Mouse (Mus musculus): Measurements from ENCODE around the gene Dnajb6. TPM values are rescaled to one million over a fixed set of nuclear protein-coding genes. Genes with fewer than 3 reads are reported as not detected.
"Not testable (repeated sequence)": the region's sequence is repeated elsewhere in the genome, so short reads cannot be mapped to it uniquely, and the experiment has no call there.

Dnajb6 gene
- polyA plus RNA-seq, 1 experiment from 2014 or later: 329 TPM

DNA sequence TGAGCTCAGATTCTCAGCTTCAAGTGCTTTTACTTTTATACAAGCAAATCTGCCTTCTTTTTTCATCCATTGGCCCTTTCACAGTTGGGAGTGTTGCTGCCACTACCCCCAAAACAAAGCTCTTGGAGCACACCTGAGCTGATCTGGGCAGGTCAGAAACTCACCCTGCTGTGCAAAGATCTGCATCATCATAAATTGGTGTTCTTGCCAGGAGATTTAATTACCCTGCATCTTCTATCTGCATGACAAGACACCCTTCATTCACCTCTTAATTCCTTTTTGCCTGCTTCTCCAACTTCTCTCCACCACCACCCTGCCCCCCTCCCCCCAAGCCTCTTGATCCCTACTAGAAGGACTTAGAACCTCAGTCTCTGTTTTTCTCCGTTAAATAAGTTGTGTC, 14.3 kb upstream of the Dnajb6 start:
- no peaks in the 10 kb centered on the region for H3K4me1 ChIP-seq (replicated peaks; ENCODE audit: control insufficient read depth, insufficient read depth, low read length)
- H3K27me3 ChIP-seq (replicated peaks; ENCODE audit: control insufficient read depth, insufficient read depth, low read length): no peaks in the 10 kb centered on the region
- ATAC-seq: no peak
- 19% methylated on average over 1 of the region's 1 CpGs for WGBS
- no peak overlapping the region for H3K4me2 ChIP-seq (ENCODE audit: low read length)
- no peak overlapping the region for H3K27ac ChIP-seq (ENCODE audit: low read length)
- H3K36me3 ChIP-seq (ENCODE audit: control insufficient read depth, insufficient read depth): no peaks in the 10 kb centered on the region
- H3K4me3 ChIP-seq (replicated peaks; ENCODE audit: low read length): no peak overlapping the region
- no peaks in the 10 kb centered on the region for H3K9me3 ChIP-seq (ENCODE audit: control insufficient read depth, low read length)
- no peak overlapping the region for H3K9ac ChIP-seq (replicated peaks; ENCODE audit: low read depth, low read length)

DNA sequence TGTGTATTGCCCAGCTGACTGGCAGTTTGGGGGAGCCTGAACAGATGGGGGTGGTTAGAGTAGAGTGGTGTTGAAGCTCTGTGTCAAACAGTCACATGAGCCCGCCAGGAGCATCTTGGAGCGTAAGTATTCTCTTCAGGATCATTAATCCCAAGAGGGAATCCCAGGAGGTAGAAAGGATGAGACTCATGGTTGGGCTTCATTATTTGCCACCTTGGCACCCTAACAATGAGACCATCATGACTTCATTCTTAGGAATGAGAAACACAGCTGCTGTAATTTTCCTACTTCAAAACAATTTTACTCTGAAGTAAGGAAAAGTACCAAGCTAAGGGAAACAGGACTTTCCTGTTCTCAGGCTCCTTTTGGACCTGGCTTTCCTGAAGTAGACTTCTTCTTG, 10.1 kb upstream of the Dnajb6 start:
- no peak overlapping the region for H3K9ac ChIP-seq (replicated peaks; ENCODE audit: low read depth, low read length)
- H3K27me3 ChIP-seq (replicated peaks; ENCODE audit: control insufficient read depth, insufficient read depth, low read length): no peaks in the 10 kb centered on the region
- H3K4me1 ChIP-seq (replicated peaks; ENCODE audit: control insufficient read depth, insufficient read depth, low read length): no peaks in the 10 kb centered on the region
- H3K4me3 ChIP-seq (replicated peaks; ENCODE audit: low read length): no peak overlapping the region
- WGBS: 76% methylated on average over 2 of the region's 2 CpGs
- no peak overlapping the region for H3K4me2 ChIP-seq (ENCODE audit: low read length)
- no peaks in the 10 kb centered on the region for H3K9me3 ChIP-seq (ENCODE audit: control insufficient read depth, low read length)
- H3K27ac ChIP-seq (ENCODE audit: low read length): no peak overlapping the region
- no peaks in the 10 kb centered on the region for H3K36me3 ChIP-seq (ENCODE audit: control insufficient read depth, insufficient read depth)
- ATAC-seq: no peak

DNA sequence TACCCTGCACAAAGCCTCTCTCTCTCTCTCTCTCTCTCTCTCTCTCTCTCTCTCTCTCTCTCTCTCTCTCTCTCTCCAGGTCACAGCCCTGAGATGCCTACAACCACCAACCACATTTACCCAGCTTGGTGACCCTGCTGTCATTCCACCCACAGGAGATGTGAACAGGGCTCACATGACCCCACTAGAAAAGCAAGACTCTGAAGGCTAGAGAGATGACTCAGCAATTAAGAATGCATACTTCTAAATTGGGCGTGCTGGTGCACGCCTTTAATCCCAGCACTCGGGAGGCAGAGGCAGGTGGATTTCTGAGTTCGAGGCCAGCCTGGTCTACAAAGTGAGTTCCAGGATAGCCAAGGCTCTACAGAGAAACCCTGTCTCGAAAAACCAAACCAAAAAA, 9.4 kb upstream of the Dnajb6 start:
- H3K4me3 ChIP-seq (replicated peaks; ENCODE audit: low read length); H3K4me2 ChIP-seq (ENCODE audit: low read length); H3K9ac ChIP-seq (replicated peaks; ENCODE audit: low read depth, low read length); H3K36me3 ChIP-seq (ENCODE audit: control insufficient read depth, insufficient read depth); H3K27ac ChIP-seq (ENCODE audit: low read length); ATAC-seq; H3K4me1 ChIP-seq (replicated peaks; ENCODE audit: control insufficient read depth, insufficient read depth, low read length); H3K27me3 ChIP-seq (replicated peaks; ENCODE audit: control insufficient read depth, insufficient read depth, low read length); H3K9me3 ChIP-seq (ENCODE audit: control insufficient read depth, low read length): not testable (repeated sequence)
- 86% methylated on average over 5 of the region's 5 CpGs for WGBS

DNA sequence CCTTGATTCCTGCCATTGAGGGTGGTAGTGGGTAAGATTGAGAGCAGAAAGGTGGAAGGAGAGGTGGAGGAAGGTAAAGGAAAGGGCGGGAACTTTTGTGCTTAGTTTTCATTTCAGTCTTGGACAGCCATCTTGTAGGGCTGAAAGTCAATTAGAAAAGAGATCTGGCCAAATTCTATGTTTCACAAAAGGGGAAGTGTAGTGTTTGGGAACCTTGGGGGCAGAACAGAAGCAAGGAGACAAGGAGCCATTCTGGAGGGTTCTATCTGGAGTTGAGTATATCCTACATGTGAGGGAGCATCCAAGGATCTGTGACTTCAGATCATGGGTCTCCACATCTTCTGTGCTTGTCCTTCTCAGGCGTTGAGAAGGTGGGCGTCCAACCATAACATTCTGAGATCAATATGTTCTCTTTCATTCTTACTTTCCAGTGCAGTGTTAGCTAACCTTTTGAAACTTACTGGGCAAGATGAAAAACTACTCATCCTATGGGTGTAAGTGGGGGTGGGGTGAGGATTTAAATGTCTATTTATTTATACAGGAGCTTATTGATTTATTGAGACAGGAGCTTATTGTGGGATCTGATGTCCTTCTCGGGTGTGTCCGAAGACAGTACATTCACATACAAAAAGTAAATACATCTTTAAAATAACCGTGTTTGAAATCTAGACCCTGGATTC, 517 bp upstream of the Dnajb6 start:
- Histone ChIP-seq H3K36me3 (ENCODE audit: control insufficient read depth, insufficient read depth) (no peaks in the 10 kb centered on the region), H3K4me2 (ENCODE audit: low read length) (peak overlapping the region; percentile 76), H3K9ac (replicated peaks; ENCODE audit: low read depth, low read length) (peak overlapping the region; percentile 93), H3K27ac (ENCODE audit: low read length) (peak overlapping the region; percentile 98), H3K27me3 (replicated peaks; ENCODE audit: control insufficient read depth, insufficient read depth, low read length) (no peaks in the 10 kb centered on the region), H3K4me1 (replicated peaks; ENCODE audit: control insufficient read depth, insufficient read depth, low read length) (peaks cover 21% of the 10 kb centered on the region), H3K4me3 (replicated peaks; ENCODE audit: low read length) (peak overlapping the region; percentile 100), H3K9me3 (ENCODE audit: control insufficient read depth, low read length) (no peaks in the 10 kb centered on the region)
- no peak for ATAC-seq
- 57% methylated on average over 6 of the region's 6 CpGs for WGBS

DNA sequence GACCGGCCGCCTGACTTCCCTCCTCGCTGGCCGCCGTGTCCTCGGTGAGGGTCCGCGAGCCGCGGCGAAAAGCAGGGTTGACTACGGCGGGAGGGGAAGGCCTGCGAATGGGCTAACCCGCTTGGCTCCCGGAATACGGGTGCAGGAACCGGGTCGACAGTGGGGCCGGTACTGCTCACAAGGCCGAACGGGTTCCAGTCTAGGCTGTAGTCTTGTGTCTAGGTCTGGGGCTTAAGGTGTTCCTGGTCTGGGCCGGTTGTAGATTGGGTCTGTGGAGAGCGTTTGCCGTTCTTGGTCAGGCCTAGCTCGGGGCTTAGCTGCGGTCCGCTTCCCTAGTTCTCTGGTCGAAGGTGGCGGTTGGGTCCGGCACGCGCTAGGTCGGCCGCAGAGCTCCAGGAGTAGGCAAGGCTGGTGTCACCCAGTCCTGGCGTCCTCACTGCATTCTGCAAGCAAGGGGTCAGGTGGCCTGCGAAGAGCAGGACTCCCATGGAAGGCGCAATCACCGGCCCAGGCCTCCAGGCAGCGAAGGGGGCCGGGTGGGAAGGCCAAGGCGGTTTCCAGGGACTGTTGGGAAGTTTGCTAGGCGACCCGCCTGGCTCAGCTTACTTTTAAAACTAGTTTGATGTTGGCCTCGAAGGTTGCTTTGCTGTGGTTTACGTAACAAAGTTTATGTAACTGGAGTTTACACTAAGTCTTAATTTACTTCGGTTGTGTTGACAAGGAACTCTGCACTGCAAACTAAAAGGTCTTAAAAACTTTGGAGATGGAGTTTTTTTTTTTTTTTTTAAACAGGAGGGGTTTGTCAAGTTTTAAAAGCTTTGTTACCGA, 799 bp downstream of the Dnajb6 start:
- Histone ChIP-seq H3K9me3 (ENCODE audit: control insufficient read depth, low read length) (no peaks in the 10 kb centered on the region), H3K4me1 (replicated peaks; ENCODE audit: control insufficient read depth, insufficient read depth, low read length) (peaks cover 21% of the 10 kb centered on the region), H3K27me3 (replicated peaks; ENCODE audit: control insufficient read depth, insufficient read depth, low read length) (no peaks in the 10 kb centered on the region), H3K4me3 (replicated peaks; ENCODE audit: low read length) (peak overlapping the region; percentile 100), H3K4me2 (ENCODE audit: low read length) (peak overlapping the region; percentile 92), H3K36me3 (ENCODE audit: control insufficient read depth, insufficient read depth) (no peaks in the 10 kb centered on the region), H3K9ac (replicated peaks; ENCODE audit: low read depth, low read length) (peak overlapping the region; percentile 93), H3K27ac (ENCODE audit: low read length) (peak overlapping the region; percentile 98)
- 2% methylated on average over 48 of the region's 48 CpGs for WGBS
- ATAC-seq: peak; percentile 72

DNA sequence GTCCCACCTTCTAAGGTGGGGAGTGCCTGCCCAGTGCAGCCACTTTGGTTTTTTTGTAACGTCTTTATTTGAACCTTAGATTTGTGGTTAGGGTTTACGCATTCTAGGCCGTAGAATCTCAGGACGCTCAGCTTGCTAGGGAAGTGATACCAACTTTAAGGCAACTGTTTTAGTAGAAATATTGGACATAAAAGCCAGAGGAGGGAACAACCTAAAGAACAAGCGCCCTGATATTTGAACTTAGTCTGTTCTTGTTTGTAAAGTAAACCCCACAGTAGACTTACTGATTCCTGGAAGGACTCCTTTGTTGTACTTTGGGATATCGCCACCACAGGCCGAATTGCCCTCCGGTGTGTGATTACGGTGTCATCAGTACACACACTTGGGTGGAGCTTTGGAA, 1.5 kb downstream of the Dnajb6 start:
- WGBS: 67% methylated on average over 9 of the region's 9 CpGs
- Histone ChIP-seq H3K4me1 (replicated peaks; ENCODE audit: control insufficient read depth, insufficient read depth, low read length) (peaks cover 21% of the 10 kb centered on the region), H3K36me3 (ENCODE audit: control insufficient read depth, insufficient read depth) (no peaks in the 10 kb centered on the region), H3K4me2 (ENCODE audit: low read length) (peak overlapping the region; percentile 92), H3K9ac (replicated peaks; ENCODE audit: low read depth, low read length) (no peak overlapping the region), H3K27me3 (replicated peaks; ENCODE audit: control insufficient read depth, insufficient read depth, low read length) (no peaks in the 10 kb centered on the region), H3K4me3 (replicated peaks; ENCODE audit: low read length) (peak overlapping the region; percentile 100), H3K9me3 (ENCODE audit: control insufficient read depth, low read length) (no peaks in the 10 kb centered on the region), H3K27ac (ENCODE audit: low read length) (no peak overlapping the region)
- ATAC-seq: no peak

DNA sequence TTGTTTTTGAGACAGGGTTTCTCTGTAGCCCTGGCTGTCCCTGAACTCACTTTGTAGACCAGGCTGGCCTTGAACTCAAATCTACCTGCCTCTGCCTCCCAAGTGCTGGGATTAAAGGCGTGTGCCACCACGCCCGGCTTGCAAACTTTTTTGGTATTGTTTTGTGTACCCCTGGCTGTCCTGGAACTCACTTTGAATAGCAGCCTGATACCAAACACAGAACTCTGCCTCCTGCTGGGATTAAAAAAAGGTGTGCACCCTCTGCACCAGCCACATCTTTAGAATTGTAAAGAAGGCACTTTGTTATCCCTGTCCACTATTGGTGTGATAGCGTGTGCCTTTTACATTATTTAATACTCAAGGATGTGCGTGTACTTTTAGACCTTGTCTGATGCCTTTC, 2.0 kb downstream of the Dnajb6 start:
- no peaks in the 10 kb centered on the region for H3K36me3 ChIP-seq (ENCODE audit: control insufficient read depth, insufficient read depth)
- peaks cover 21% of the 10 kb centered on the region for H3K4me1 ChIP-seq (replicated peaks; ENCODE audit: control insufficient read depth, insufficient read depth, low read length)
- no peaks in the 10 kb centered on the region for H3K27me3 ChIP-seq (replicated peaks; ENCODE audit: control insufficient read depth, insufficient read depth, low read length)
- no peak overlapping the region for H3K4me3 ChIP-seq (replicated peaks; ENCODE audit: low read length)
- no peaks in the 10 kb centered on the region for H3K9me3 ChIP-seq (ENCODE audit: control insufficient read depth, low read length)
- no peak overlapping the region for H3K27ac ChIP-seq (ENCODE audit: low read length)
- peak overlapping the region; percentile 92 for H3K4me2 ChIP-seq (ENCODE audit: low read length)
- ATAC-seq: no peak
- H3K9ac ChIP-seq (replicated peaks; ENCODE audit: low read depth, low read length): no peak overlapping the region
- 92% methylated on average over 5 of the region's 5 CpGs for WGBS

DNA sequence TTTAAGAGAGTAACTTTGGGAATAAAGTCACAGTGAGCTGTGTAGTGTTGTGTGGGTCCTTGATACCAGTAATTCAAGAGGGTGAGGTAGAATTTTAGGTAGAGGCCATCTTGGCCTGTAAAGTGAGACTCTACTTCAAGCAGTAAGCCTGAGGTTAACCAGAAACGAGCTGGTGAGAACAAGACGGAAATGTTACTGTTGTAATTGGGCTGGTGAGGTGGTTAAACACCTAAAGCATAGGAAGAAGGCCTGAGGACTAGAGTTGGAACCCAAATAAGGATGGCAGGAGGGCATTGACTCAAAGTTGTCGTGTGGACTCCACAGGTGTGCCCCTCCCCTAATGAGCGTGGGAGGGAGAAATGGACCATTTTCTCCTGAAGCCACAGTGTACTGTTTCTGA, 2.6 kb downstream of the Dnajb6 start:
- WGBS: 84% methylated on average over 4 of the region's 4 CpGs
- H3K36me3 ChIP-seq (ENCODE audit: control insufficient read depth, insufficient read depth): no peaks in the 10 kb centered on the region

DNA sequence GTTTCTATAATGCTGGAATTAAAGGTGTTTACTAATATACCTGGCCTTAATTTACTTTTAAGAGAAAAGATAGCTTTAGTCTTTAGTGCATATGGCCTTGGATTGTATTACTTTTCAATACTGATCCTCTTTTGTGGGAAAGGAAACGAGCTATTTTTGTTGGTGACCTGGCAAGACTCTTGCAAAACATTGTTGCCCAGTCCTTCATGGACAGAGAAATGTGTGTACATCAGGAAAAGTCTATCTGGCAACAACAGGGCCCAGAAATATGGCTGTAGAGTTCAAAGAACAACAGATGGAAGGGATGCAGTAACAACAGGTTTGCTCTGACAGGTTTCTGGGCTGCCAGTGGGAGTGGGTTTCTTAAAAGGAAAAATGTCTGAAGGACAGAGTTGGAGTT, 5.2 kb downstream of the Dnajb6 start:
- Histone ChIP-seq H3K9ac (replicated peaks; ENCODE audit: low read depth, low read length) (no peak overlapping the region), H3K27ac (ENCODE audit: low read length) (no peak overlapping the region), H3K36me3 (ENCODE audit: control insufficient read depth, insufficient read depth) (no peaks in the 10 kb centered on the region), H3K4me2 (ENCODE audit: low read length) (no peak overlapping the region), H3K4me3 (replicated peaks; ENCODE audit: low read length) (no peak overlapping the region), H3K4me1 (replicated peaks; ENCODE audit: control insufficient read depth, insufficient read depth, low read length) (peaks cover 16% of the 10 kb centered on the region), H3K27me3 (replicated peaks; ENCODE audit: control insufficient read depth, insufficient read depth, low read length) (no peaks in the 10 kb centered on the region), H3K9me3 (ENCODE audit: control insufficient read depth, low read length) (no peaks in the 10 kb centered on the region)
- 81% methylated on average over 1 of the region's 1 CpGs for WGBS
- ATAC-seq: no peak

More for the DNA sequence above, 2.6 kb downstream of the Dnajb6 start:
- ATAC-seq: no peak
- Histone ChIP-seq H3K9ac (replicated peaks; ENCODE audit: low read depth, low read length) (no peak overlapping the region), H3K4me2 (ENCODE audit: low read length) (no peak overlapping the region), H3K9me3 (ENCODE audit: control insufficient read depth, low read length) (no peaks in the 10 kb centered on the region), H3K4me3 (replicated peaks; ENCODE audit: low read length) (no peak overlapping the region), H3K27me3 (replicated peaks; ENCODE audit: control insufficient read depth, insufficient read depth, low read length) (no peaks in the 10 kb centered on the region), H3K4me1 (replicated peaks; ENCODE audit: control insufficient read depth, insufficient read depth, low read length) (peaks cover 21% of the 10 kb centered on the region), H3K27ac (ENCODE audit: low read length) (no peak overlapping the region)

Measured in forebrain, embryonic 16.5 days (tissue).